Mouse (Mus musculus): Measurements from ENCODE around the gene Gm11634. TPM values are rescaled to one million over a fixed set of nuclear protein-coding genes. Genes with fewer than 3 reads are reported as not detected.
A peak's percentile ranks its signal among the peaks of the same experiment; 100 is the strongest.
"Not testable (repeated sequence)": the region's sequence is repeated elsewhere in the genome, so short reads cannot be mapped to it uniquely, and the experiment has no call there.

Gene Gm11634
- total RNA-seq, 1 experiment = not detected

GRCm38 (mm10) chr11:101639761-101640160 is 40.7 kb upstream of the Gm11634 start:
- peaks cover 0 to 8% of the 10 kb centered on the region in 2 experiments; a peak in 1 of 4 replicates for H3K4me1 ChIP-seq (ENCODE audit: control insufficient read depth in 2 of 2, insufficient read depth in 2 of 2, low read length in 2 of 2, poor library complexity in 1 of 2)
- H3K27ac ChIP-seq (ENCODE audit: insufficient read depth, low read depth, low read length, poor library complexity, severe bottlenecking) = no peak overlapping the region
- H3K9ac ChIP-seq (ENCODE audit: insufficient read depth, low read depth, low read length, poor library complexity, severe bottlenecking) = no peak overlapping the region
- DNase-seq (ENCODE audit: low read depth, low spot score) = no peak
- no peaks in the 10 kb centered on the region for H3K9me3 ChIP-seq (ENCODE audit: control insufficient read depth, insufficient read depth, low read depth, low read length)
- H3K36me3 ChIP-seq (ENCODE audit: control insufficient read depth, insufficient read depth, low read length, poor library complexity, severe bottlenecking) = peaks cover 17% of the 10 kb centered on the region
- in situ Hi-C loops (cut with MboI; ENCODE audit: low sequenced_read_pairs in 2 of 2, unreplicated experiment in 2 of 2) = no loop called here
- TF ChIP-seq MAFK (IDR thresholded peaks at IDR 0.05; ENCODE audit: insufficient read depth, low read depth, low read length) (no peak), HCFC1 (IDR thresholded peaks at IDR 0.05; ENCODE audit: borderline replicate concordance, insufficient read depth, low read length) (no peak), ZC3H11A (IDR thresholded peaks at IDR 0.05; ENCODE audit: borderline replicate concordance, low read depth, low read length) (no peak), ZNF384 (IDR thresholded peaks at IDR 0.05; ENCODE audit: low read depth, low read length) (no peak), CHD2 (IDR thresholded peaks at IDR 0.05; ENCODE audit: low read depth, low read length) (no peak)
- no peak overlapping the region for H3K4me3 ChIP-seq (ENCODE audit: insufficient read depth in 1 of 2, low read depth in 1 of 2, low read length in 2 of 2, poor library complexity in 1 of 2, severe bottlenecking in 1 of 2)

- peaks cover 43% of the 10 kb centered on the region for H3K36me3 ChIP-seq (ENCODE audit: control insufficient read depth, insufficient read depth, low read length, poor library complexity, severe bottlenecking)
These were observed 36.6 kb upstream of the Gm11634 start for GRCm38 (mm10) chr11:101635660-101636059.

GRCm38 (mm10) chr11:101628733-101629417 is 29.8 kb upstream of the Gm11634 start:
- H3K27ac ChIP-seq (ENCODE audit: insufficient read depth, low read depth, low read length, poor library complexity, severe bottlenecking); H3K4me1 ChIP-seq (ENCODE audit: control insufficient read depth in 2 of 2, insufficient read depth in 2 of 2, low read length in 2 of 2, poor library complexity in 1 of 2); H3K9me3 ChIP-seq (ENCODE audit: control insufficient read depth, insufficient read depth, low read depth, low read length); DNase-seq (ENCODE audit: low read depth, low spot score); in situ Hi-C loops (cut with MboI; ENCODE audit: low sequenced_read_pairs in 2 of 2, unreplicated experiment in 2 of 2): not testable (repeated sequence)
- Histone ChIP-seq H3K36me3 (ENCODE audit: control insufficient read depth, insufficient read depth, low read length, poor library complexity, severe bottlenecking) (peaks cover 31% of the 10 kb centered on the region), H3K9ac (ENCODE audit: insufficient read depth, low read depth, low read length, poor library complexity, severe bottlenecking) (peak overlapping the region; percentile 35; the same call in 1 of the 2 replicates), H3K4me3 (ENCODE audit: insufficient read depth in 1 of 2, low read depth in 1 of 2, low read length in 2 of 2, poor library complexity in 1 of 2, severe bottlenecking in 1 of 2) (peak overlapping the region in 1 of 2 experiments; percentile 61; a peak in 2 of 4 replicates)

More at GRCm38 (mm10) chr11:101635660-101636059, 36.6 kb upstream of the Gm11634 start:
- Histone ChIP-seq H3K4me3 (ENCODE audit: insufficient read depth in 1 of 2, low read depth in 1 of 2, low read length in 2 of 2, poor library complexity in 1 of 2, severe bottlenecking in 1 of 2) (no peak overlapping the region), H3K4me1 (ENCODE audit: control insufficient read depth in 2 of 2, insufficient read depth in 2 of 2, low read length in 2 of 2, poor library complexity in 1 of 2) (peaks cover 0 to 11% of the 10 kb centered on the region in 2 experiments; a peak in 1 of 4 replicates), H3K27ac (ENCODE audit: insufficient read depth, low read depth, low read length, poor library complexity, severe bottlenecking) (no peak overlapping the region), H3K9ac (ENCODE audit: insufficient read depth, low read depth, low read length, poor library complexity, severe bottlenecking) (no peak overlapping the region), H3K9me3 (ENCODE audit: control insufficient read depth, insufficient read depth, low read depth, low read length) (no peaks in the 10 kb centered on the region)
- in situ Hi-C loops (cut with MboI; ENCODE audit: low sequenced_read_pairs in 2 of 2, unreplicated experiment in 2 of 2) = no loop called here
- no peak for DNase-seq (ENCODE audit: low read depth, low spot score)
- TF ChIP-seq ZC3H11A (IDR thresholded peaks at IDR 0.05; ENCODE audit: borderline replicate concordance, low read depth, low read length) = no peak
- no peak for TF ChIP-seq MAFK (IDR thresholded peaks at IDR 0.05; ENCODE audit: insufficient read depth, low read depth, low read length)

- Histone ChIP-seq H3K4me3 (ENCODE audit: insufficient read depth in 1 of 2, low read depth in 1 of 2, low read length in 2 of 2, poor library complexity in 1 of 2, severe bottlenecking in 1 of 2) (peak overlapping the region; percentile 61 to 67), H3K36me3 (ENCODE audit: control insufficient read depth, insufficient read depth, low read length, poor library complexity, severe bottlenecking) (peaks cover 23% of the 10 kb centered on the region), H3K9me3 (ENCODE audit: control insufficient read depth, insufficient read depth, low read depth, low read length) (peaks cover 2% of the 10 kb centered on the region; the same call in 1 of the 2 replicates), H3K9ac (ENCODE audit: insufficient read depth, low read depth, low read length, poor library complexity, severe bottlenecking) (peak overlapping the region; percentile 87), H3K4me1 (ENCODE audit: control insufficient read depth in 2 of 2, insufficient read depth in 2 of 2, low read length in 2 of 2, poor library complexity in 1 of 2) (peaks cover 0 to 5% of the 10 kb centered on the region in 2 experiments; a peak in 2 of 4 replicates), H3K27ac (ENCODE audit: insufficient read depth, low read depth, low read length, poor library complexity, severe bottlenecking) (peak overlapping the region; percentile 100)
- in situ Hi-C loops (cut with MboI; ENCODE audit: low sequenced_read_pairs in 2 of 2, unreplicated experiment in 2 of 2) = no loop called here
- TF ChIP-seq CHD2 (IDR thresholded peaks at IDR 0.05; ENCODE audit: low read depth, low read length) (no peak), ZC3H11A (IDR thresholded peaks at IDR 0.05; ENCODE audit: borderline replicate concordance, low read depth, low read length) (no peak), MAFK (IDR thresholded peaks at IDR 0.05; ENCODE audit: insufficient read depth, low read depth, low read length) (no peak)
- DNase-seq (ENCODE audit: low read depth, low spot score) = peak; percentile 90
These were observed 29.0 kb upstream of the Gm11634 start for GRCm38 (mm10) chr11:101627857-101628559.

Measured in ES-E14 (cell line).